Mouse (Mus musculus) cerebellum, adult 11 months (tissue): ENCODE data around the gene Pcolce.
A peak's percentile ranks its signal among the peaks of the same experiment; 100 is the strongest.

ENCODE experiments used
- DNase-seq: peaks from one replicate; pipeline ENCODE4 v3.0.0; 2022

Gene Pcolce

GRCm38 (mm10) chr5:137613550-137613949, at the start of gene Pcolce:
Gene Pcolce (minus strand): TSS chr5:137613784.
- no peak for DNase-seq

GRCm38 (mm10) chr5:137663057-137663456, 49.5 kb upstream of the Pcolce start:
- no peak for DNase-seq

- no peak for DNase-seq
Observed at GRCm38 (mm10) chr5:137660064-137660688, 46.6 kb upstream of the Pcolce start.

GRCm38 (mm10) chr5:137656977-137657376, 43.4 kb upstream of the Pcolce start:
- DNase-seq: peak; percentile 74

GRCm38 (mm10) chr5:137654746-137655145, 41.2 kb upstream of the Pcolce start:
- no peak for DNase-seq

- no peak for DNase-seq
Observed at GRCm38 (mm10) chr5:137653366-137653765, 39.8 kb upstream of the Pcolce start.

- DNase-seq: peak; percentile 71
Observed at GRCm38 (mm10) chr5:137652474-137652873, 38.9 kb upstream of the Pcolce start.

GRCm38 (mm10) chr5:137649669-137650571, 36.3 kb upstream of the Pcolce start:
- DNase-seq: no peak

GRCm38 (mm10) chr5:137649251-137649650, 35.7 kb upstream of the Pcolce start:
- no peak for DNase-seq

GRCm38 (mm10) chr5:137647827-137648601, 34.4 kb upstream of the Pcolce start:
- no peak for DNase-seq

GRCm38 (mm10) chr5:137645652-137646091, 32.1 kb upstream of the Pcolce start, which contains the start of gene Irs3:
Gene Irs3 (minus strand): TSS chr5:137645714.
- no peak for DNase-seq

GRCm38 (mm10) chr5:137645091-137645651, 31.6 kb upstream of the Pcolce start:
- DNase-seq: no peak

GRCm38 (mm10) chr5:137644484-137644883, 30.9 kb upstream of the Pcolce start:
- DNase-seq: no peak

GRCm38 (mm10) chr5:137642886-137643285, 29.3 kb upstream of the Pcolce start:
- DNase-seq: no peak

- DNase-seq: no peak
Observed at GRCm38 (mm10) chr5:137641054-137641453, 27.5 kb upstream of the Pcolce start, which contains the start of gene Sap25. Gene Sap25 (plus strand): TSS chr5:137641334.

- DNase-seq: no peak
Observed at GRCm38 (mm10) chr5:137639472-137639871, 25.9 kb upstream of the Pcolce start.

GRCm38 (mm10) chr5:137633397-137634084, 20.0 kb upstream of the Pcolce start:
- DNase-seq: no peak

GRCm38 (mm10) chr5:137631591-137631990, 18.0 kb upstream of the Pcolce start:
- DNase-seq: no peak

- DNase-seq: no peak
Observed at GRCm38 (mm10) chr5:137631171-137631570, 17.6 kb upstream of the Pcolce start.

- DNase-seq: no peak
Observed at GRCm38 (mm10) chr5:137630602-137631001, 17.0 kb upstream of the Pcolce start.

- no peak for DNase-seq
Observed at GRCm38 (mm10) chr5:137629906-137630545, 16.4 kb upstream of the Pcolce start.

GRCm38 (mm10) chr5:137629306-137629721, 15.7 kb upstream of the Pcolce start:
- DNase-seq: peak; percentile 68
